Mouse (Mus musculus) neutrophil, adult 5-6 weeks (primary cell): ENCODE measurements around the gene Miga2. TPM values are rescaled to one million over a fixed set of nuclear protein-coding genes. Genes with fewer than 3 reads are reported as not detected.

ENCODE experiments used
- ATAC-seq: fragments of 151-379, 151-347 bp; 2 replicates; pipeline ENCODE4 v1.8.0; 2017; ENCODE audit warnings: mild to moderate bottlenecking, moderate TSS enrichment; ENCODE audit not compliant: insufficient number of reproducible peaks, poor library complexity, low FRiP score, severe bottlenecking; ENCODE audit errors: extremely low read depth
- total RNA-seq: library from RNA; stranded (forward); fragments of 200-1000 nt; gene quantifications from 2 replicates; pipeline ENCODE4 v1.2.3, GENCODE M21; 2017

The Miga2 gene
- 6.0 and 11.2 TPM in 2 replicates for total RNA-seq

GRCm38 (mm10) chr2:30363773-30364650 lies at the start of gene Miga2:
TSS of gene Miga2 (plus strand) at chr2:30364233.
- ATAC-seq, result peak; percentile 98

- no peak for ATAC-seq
Measured at GRCm38 (mm10) chr2:30316136-30316535, 47.9 kb upstream of the Miga2 start.

- no peak for ATAC-seq
Measured at GRCm38 (mm10) chr2:30316955-30317354, 47.1 kb upstream of the Miga2 start.

GRCm38 (mm10) chr2:30319260-30319659 lies 44.8 kb upstream of the Miga2 start:
- no peak for ATAC-seq

- ATAC-seq, result no peak
Measured at GRCm38 (mm10) chr2:30323111-30323510, 40.9 kb upstream of the Miga2 start.

GRCm38 (mm10) chr2:30325296-30325695 lies 38.7 kb upstream of the Miga2 start:
- no peak for ATAC-seq

- ATAC-seq, result no peak
Measured at GRCm38 (mm10) chr2:30327276-30327675, 36.8 kb upstream of the Miga2 start.

- ATAC-seq, result no peak
Measured at GRCm38 (mm10) chr2:30328791-30329190, 35.2 kb upstream of the Miga2 start.

- no peak for ATAC-seq
Measured at GRCm38 (mm10) chr2:30335324-30335723, 28.7 kb upstream of the Miga2 start.

GRCm38 (mm10) chr2:30336174-30336915 lies 27.7 kb upstream of the Miga2 start:
- ATAC-seq, result 0 out of 2 replicates have a peak, but pooled peaks have one; percentile 2

GRCm38 (mm10) chr2:30337179-30337578 lies 26.9 kb upstream of the Miga2 start:
- no peak for ATAC-seq

- no peak for ATAC-seq
Measured at GRCm38 (mm10) chr2:30342061-30342460, 22.0 kb upstream of the Miga2 start.

GRCm38 (mm10) chr2:30342544-30342943 lies 21.5 kb upstream of the Miga2 start:
- ATAC-seq, result no peak

GRCm38 (mm10) chr2:30343601-30344137 lies 20.4 kb upstream of the Miga2 start:
- no peak for ATAC-seq

- no peak for ATAC-seq
Measured at GRCm38 (mm10) chr2:30345971-30346676, 17.9 kb upstream of the Miga2 start.

GRCm38 (mm10) chr2:30349196-30349595 lies 14.8 kb upstream of the Miga2 start:
- no peak for ATAC-seq

- ATAC-seq, result no peak
Measured at GRCm38 (mm10) chr2:30351149-30351548, 12.9 kb upstream of the Miga2 start.

- no peak for ATAC-seq
Measured at GRCm38 (mm10) chr2:30355861-30356260, 8.2 kb upstream of the Miga2 start.

GRCm38 (mm10) chr2:30356266-30356665 lies 7.8 kb upstream of the Miga2 start:
- no peak for ATAC-seq
